Mouse (Mus musculus): Measurements from ENCODE around the gene Tprgl.

- TF ChIP-seq POLR2A (IDR thresholded peaks at IDR 0.05; ENCODE audit: insufficient read depth, low read depth, low read length): no peak
- TF ChIP-seq EP300 (IDR thresholded peaks at IDR 0.05; ENCODE audit: insufficient read depth, low read depth, low read length): 0 out of 2 replicates have a peak, but pooled peaks have one; percentile 14
- no peak for TF ChIP-seq CTCF (IDR thresholded peaks at IDR 0.05)
Measured at GRCm38 (mm10) chr4:154188948-154189347, 28.5 kb upstream of the Tprgl start.

Measured in heart, adult 2 months (tissue).